Mouse (Mus musculus) MEL (cell line): ENCODE measurements around the gene Sbk2. TPM values are rescaled to one million over a fixed set of nuclear protein-coding genes. Genes with fewer than 3 reads are reported as not detected.

ENCODE experiments used
- DNase-seq: peaks from one replicate; pipeline ENCODE4 v3.0.0; 2011; ENCODE audit warnings: low read depth, low spot score
- H3K27ac ChIP-seq: 2 replicates; pipeline ENCODE4 v1.5.1; 2012; ENCODE audit warnings: low read depth, mild to moderate bottlenecking, control low read depth, low read length, moderate library complexity; ENCODE audit not compliant: control insufficient read depth
- H3K27me3 ChIP-seq, 2 experiments: fragments of 150-350 bp in 1 of 2; sonication (generic) in 1 of 2; 2 replicates each; pipeline ENCODE4 v1.6.1; 2012; ENCODE audit warnings: low read length in 2 of 2, mild to moderate bottlenecking in 2 of 2, improper control_type of control experiment in 1 of 2, moderate library complexity in 1 of 2; ENCODE audit not compliant: insufficient read depth in 2 of 2, control insufficient read depth in 1 of 2
- H3K36me3 ChIP-seq, 2 experiments: 2 replicates each; pipeline ENCODE4 v1.6.1; 2012 to 2014; ENCODE audit warnings: low read length in 2 of 2, improper control_type of control experiment in 1 of 2, inconsistent platforms in 1 of 2, mild to moderate bottlenecking in 1 of 2; ENCODE audit not compliant: insufficient read depth in 2 of 2, control insufficient read depth in 1 of 2
- H3K4me1 ChIP-seq, 2 experiments: fragments of 150-350 bp in 1 of 2; sonication (generic) in 1 of 2; 2 replicates each; pipeline ENCODE4 v1.6.1; 2012; ENCODE audit warnings: low read length in 2 of 2, improper control_type of control experiment in 1 of 2, mild to moderate bottlenecking in 1 of 2; ENCODE audit not compliant: insufficient read depth in 2 of 2, control insufficient read depth in 1 of 2
- H3K4me3 ChIP-seq, 2 experiments: fragments of 150-350 bp in 1 of 2; sonication (generic) in 1 of 2; 2 replicates each; pipeline ENCODE4 v1.5.1; 2012; ENCODE audit warnings: low read depth in 2 of 2, low read length in 2 of 2, mild to moderate bottlenecking in 2 of 2, moderate library complexity in 2 of 2, control low read depth in 1 of 2, improper control_type of control experiment in 1 of 2; ENCODE audit not compliant: control insufficient read depth in 1 of 2, insufficient read depth in 1 of 2
- H3K79me2 ChIP-seq: 2 replicates; pipeline ENCODE4 v1.6.1; 2012; ENCODE audit warnings: mild to moderate bottlenecking, low read length, moderate library complexity; ENCODE audit not compliant: control insufficient read depth, poor library complexity, insufficient read depth
- H3K9ac ChIP-seq: 2 replicates; pipeline ENCODE4 v1.6.1; 2012; ENCODE audit warnings: low read depth, mild to moderate bottlenecking, control low read depth, low read length, moderate library complexity; ENCODE audit not compliant: control insufficient read depth, poor library complexity, severe bottlenecking
- H3K9me3 ChIP-seq: fragments of 150-350 bp; sonication (generic); replicated peaks from 2 replicates; pipeline ENCODE4 v1.6.1; 2012; ENCODE audit warnings: mild to moderate bottlenecking, low read length, improper control_type of control experiment, moderate library complexity; ENCODE audit not compliant: insufficient read depth
- BHLHE40 ChIP-seq: IDR thresholded peaks from 2 replicates; pipeline ENCODE4 v1.6.1; 2012; ENCODE audit warnings: low read depth, mild to moderate bottlenecking, inconsistent platforms, low read length, improper control_type of control experiment, borderline replicate concordance
- CHD1 ChIP-seq: IDR thresholded peaks from 2 replicates; pipeline ENCODE4 v1.6.1; 2012; ENCODE audit warnings: low read depth, mild to moderate bottlenecking, inconsistent platforms, low read length, improper control_type of control experiment
- CTCF ChIP-seq, 3 experiments: IDR thresholded peaks in 2 of 3; conservative IDR thresholded peaks in 1 of 3; 2 replicates each; pipeline ENCODE4 v1.5.1; 2011 to 2012; ENCODE audit warnings: low read length in 3 of 3, low read depth in 2 of 3, mild to moderate bottlenecking in 2 of 3, improper control_type of control experiment in 1 of 3, inconsistent platforms in 1 of 3, mixed read lengths in 1 of 3, moderate library complexity in 1 of 3; ENCODE audit not compliant: control insufficient read depth in 1 of 3, insufficient read depth in 1 of 3, poor library complexity in 1 of 3, severe bottlenecking in 1 of 3
- E2F4 ChIP-seq: IDR thresholded peaks from 2 replicates; pipeline ENCODE4 v1.6.1; 2011; ENCODE audit warnings: low read depth, low read length, improper control_type of control experiment, borderline replicate concordance
- EP300 ChIP-seq, 2 experiments: IDR thresholded peaks; 2 replicates each; pipeline ENCODE4 v1.6.1; 2011; ENCODE audit warnings: improper control_type of control experiment in 2 of 2, low read length in 2 of 2, low read depth in 1 of 2, mild to moderate bottlenecking in 1 of 2
- ETS1 ChIP-seq: IDR thresholded peaks from 2 replicates; pipeline ENCODE4 v1.6.1; 2012; ENCODE audit warnings: low read depth, mild to moderate bottlenecking, inconsistent platforms, low read length, improper control_type of control experiment, moderate library complexity
- GABPA ChIP-seq: IDR thresholded peaks from 2 replicates; pipeline ENCODE4 v1.6.1; 2012; ENCODE audit warnings: low read depth, mild to moderate bottlenecking, inconsistent platforms, low read length, improper control_type of control experiment, moderate library complexity
- HCFC1 ChIP-seq: IDR thresholded peaks from 2 replicates; pipeline ENCODE4 v1.6.1; 2012; ENCODE audit warnings: low read depth, mild to moderate bottlenecking, inconsistent platforms, low read length, improper control_type of control experiment, moderate library complexity
- JUND ChIP-seq: IDR thresholded peaks from 2 replicates; pipeline ENCODE4 v1.6.1; 2011; ENCODE audit warnings: low read depth, mild to moderate bottlenecking, improper control_type of control experiment, low read length
- MAX ChIP-seq: IDR thresholded peaks from 2 replicates; pipeline ENCODE4 v1.6.1; 2011; ENCODE audit warnings: low read length, improper control_type of control experiment
- MAZ ChIP-seq: IDR thresholded peaks from 2 replicates; pipeline ENCODE4 v1.6.1; 2012; ENCODE audit warnings: low read depth, mild to moderate bottlenecking, inconsistent platforms, low read length, improper control_type of control experiment
- MXI1 ChIP-seq: IDR thresholded peaks from 2 replicates; pipeline ENCODE4 v1.6.1; 2011; ENCODE audit warnings: mild to moderate bottlenecking, low read depth, low read length, improper control_type of control experiment
- MYB ChIP-seq: IDR thresholded peaks from 2 replicates; pipeline ENCODE4 v1.6.1; 2011; ENCODE audit warnings: mild to moderate bottlenecking, low read depth, low read length, improper control_type of control experiment
- MYC ChIP-seq: IDR thresholded peaks from 2 replicates; pipeline ENCODE4 v1.6.1; 2011; ENCODE audit warnings: low read depth, mild to moderate bottlenecking, low read length, improper control_type of control experiment, moderate library complexity
- POLR2A ChIP-seq, 2 experiments: IDR thresholded peaks; 2 replicates each; pipeline ENCODE4 v1.6.1; 2011 to 2012; ENCODE audit warnings: low read length in 2 of 2, mild to moderate bottlenecking in 2 of 2, control low read depth in 1 of 2, improper control_type of control experiment in 1 of 2, low read depth in 1 of 2, moderate library complexity in 1 of 2; ENCODE audit not compliant: control insufficient read depth in 1 of 2, insufficient read depth in 1 of 2, poor library complexity in 1 of 2
- POLR2AphosphoS2 ChIP-seq: IDR thresholded peaks from 2 replicates; pipeline ENCODE4 v1.6.1; 2011; ENCODE audit warnings: low read length, improper control_type of control experiment
- POLR2AphosphoS5 ChIP-seq: IDR thresholded peaks from 2 replicates; pipeline ENCODE4 v1.6.1; 2012; ENCODE audit warnings: low read depth, borderline replicate concordance, mild to moderate bottlenecking, inconsistent platforms, low read length, moderate library complexity, mixed read lengths
- RAD21 ChIP-seq: IDR thresholded peaks from 2 replicates; pipeline ENCODE4 v1.6.1; 2011; ENCODE audit warnings: mild to moderate bottlenecking, low read depth, low read length, improper control_type of control experiment
- RCOR1 ChIP-seq: IDR thresholded peaks from 2 replicates; pipeline ENCODE4 v1.6.1; 2012; ENCODE audit warnings: low read depth, mild to moderate bottlenecking, inconsistent platforms, low read length, improper control_type of control experiment
- TAL1 ChIP-seq: IDR thresholded peaks from 2 replicates; pipeline ENCODE4 v1.6.1; 2012; ENCODE audit warnings: mild to moderate bottlenecking, inconsistent platforms, low read length, moderate library complexity, mixed read lengths
- TBP ChIP-seq: IDR thresholded peaks from 2 replicates; pipeline ENCODE4 v1.8.0; 2011; ENCODE audit warnings: low read depth, low read length, improper control_type of control experiment
- USF2 ChIP-seq, 2 experiments: IDR thresholded peaks; 2 replicates each; pipeline ENCODE4 v1.6.1; 2011 to 2012; ENCODE audit warnings: improper control_type of control experiment in 2 of 2, low read length in 2 of 2, borderline replicate concordance in 1 of 2, inconsistent platforms in 1 of 2, low read depth in 1 of 2, mild to moderate bottlenecking in 1 of 2; ENCODE audit not compliant: insufficient read depth in 1 of 2
- ZC3H11A ChIP-seq: IDR thresholded peaks from 2 replicates; pipeline ENCODE4 v1.6.1; 2012; ENCODE audit warnings: low read depth, mild to moderate bottlenecking, inconsistent platforms, low read length, improper control_type of control experiment
- ZKSCAN1 ChIP-seq: IDR thresholded peaks from 2 replicates; pipeline ENCODE4 v1.6.1; 2012; ENCODE audit warnings: low read depth, mild to moderate bottlenecking, inconsistent platforms, low read length, improper control_type of control experiment, moderate library complexity
- ZNF384 ChIP-seq: IDR thresholded peaks from 2 replicates; pipeline ENCODE4 v1.6.1; 2012; ENCODE audit warnings: low read depth, mild to moderate bottlenecking, inconsistent platforms, low read length, improper control_type of control experiment
- polyA plus RNA-seq, 2 experiments: library from polyadenylated mRNA; stranded (reverse) in 1 of 2; unstranded in 1 of 2; fragments of >175 nt in 1 of 2; fragments of >200 nt in 1 of 2; gene quantifications; 2 replicates each; pipeline versions ENCODE4 v1.2.1 to v1.2.4; 2012; ENCODE audit warnings: low replicate concordance in 2 of 2, low read depth in 1 of 2; ENCODE audit not compliant: insufficient read length in 2 of 2, insufficient read depth in 1 of 2, missing spikeins in 1 of 2
- total RNA-seq: library from RNA; depleted of rRNA; stranded (reverse); fragments of 300-350 nt; gene quantifications from 2 replicates; pipeline ENCODE4 v1.2.3, GENCODE M21; 2012

The Sbk2 gene
- total and polyA plus RNA-seq, 3 experiments, result not detected

- Histone ChIP-seq H3K27ac (no peak overlapping the region), H3K4me1 (peaks cover 0 to 9% of the 10 kb centered on the region in 2 experiments; a peak in 1 of 4 replicates), H3K4me3 (no peak overlapping the region), H3K9ac (no peak overlapping the region)
- no peak for DNase-seq
- TF ChIP-seq USF2 (IDR thresholded peaks at IDR 0.05; ENCODE audit: borderline replicate concordance in 1 of 2, insufficient read depth in 1 of 2, low read depth in 1 of 2, low read length in 2 of 2), result no peak
- TF ChIP-seq MXI1, result no peak
- no peak for TF ChIP-seq POLR2AphosphoS2
- TF ChIP-seq ZKSCAN1, result no peak
- no peak for TF ChIP-seq CTCF (IDR thresholded peaks at IDR 0.05 in 2 of 3, conservative IDR thresholded peaks at IDR 0.05 in 1 of 3; ENCODE audit: control insufficient read depth in 1 of 3, insufficient read depth in 1 of 3, low read depth in 2 of 3, low read length in 3 of 3, poor library complexity in 1 of 3, severe bottlenecking in 1 of 3)
- no peak for TF ChIP-seq JUND
- TF ChIP-seq MAZ, result no peak
- no peak for TF ChIP-seq HCFC1
- no peak for TF ChIP-seq BHLHE40
- TF ChIP-seq ZNF384, result no peak
- no peak for TF ChIP-seq GABPA
- no peak for TF ChIP-seq POLR2A (IDR thresholded peaks at IDR 0.05; ENCODE audit: control insufficient read depth in 1 of 2, insufficient read depth in 1 of 2, low read depth in 1 of 2, low read length in 2 of 2, poor library complexity in 1 of 2)
- TF ChIP-seq E2F4, result no peak
- TF ChIP-seq ETS1, result no peak
- TF ChIP-seq POLR2AphosphoS5, result no peak
- no peak for TF ChIP-seq MYC
- no peak for TF ChIP-seq MYB
- TF ChIP-seq TAL1, result no peak
- no peak for TF ChIP-seq MAX
- TF ChIP-seq, all 39 proteins: peak for 0
- Histone ChIP-seq H3K9me3 (no peaks in the 10 kb centered on the region), H3K36me3 (no peaks in the 10 kb centered on the region), H3K79me2 (no peaks in the 10 kb centered on the region), H3K27me3 (no peaks in the 10 kb centered on the region)
These were observed 11.2 kb upstream of the Sbk2 start for GRCm38 (mm10) chr7:4975455-4975854.

- no peaks in the 10 kb centered on the region for H3K9me3 ChIP-seq
- DNase-seq, result no peak
These were observed 8.3 kb upstream of the Sbk2 start for GRCm38 (mm10) chr7:4972321-4973047.

More at GRCm38 (mm10) chr7:4972321-4973047, 8.3 kb upstream of the Sbk2 start:
- H3K27me3 ChIP-seq, result no peaks in the 10 kb centered on the region
- H3K9ac ChIP-seq, result no peak overlapping the region
- no peaks in the 10 kb centered on the region for H3K79me2 ChIP-seq
- no peaks in the 10 kb centered on the region for H3K36me3 ChIP-seq
- H3K4me3 ChIP-seq, result no peak overlapping the region
- no peak overlapping the region for H3K27ac ChIP-seq
- no peak for TF ChIP-seq USF2 (IDR thresholded peaks at IDR 0.05; ENCODE audit: borderline replicate concordance in 1 of 2, insufficient read depth in 1 of 2, low read depth in 1 of 2, low read length in 2 of 2)
- no peak for TF ChIP-seq RAD21
- TF ChIP-seq CHD1, result no peak
- TF ChIP-seq EP300 (IDR thresholded peaks at IDR 0.05; ENCODE audit: low read depth in 1 of 2, low read length in 2 of 2), result no peak
- no peak for TF ChIP-seq ZC3H11A
- no peak for TF ChIP-seq RCOR1
- TF ChIP-seq E2F4, result no peak
- TF ChIP-seq JUND, result no peak
- no peak for TF ChIP-seq MYB
- no peak for TF ChIP-seq ETS1
- no peak for TF ChIP-seq TBP
- peaks cover 0 to 9% of the 10 kb centered on the region in 2 experiments; a peak in 1 of 4 replicates for H3K4me1 ChIP-seq
